Mouse (Mus musculus) spleen, adult 2 months (tissue): ENCODE results near the gene Rab42.

Source experiments
- CTCF ChIP-seq: fragments of 200-500 bp; IDR thresholded peaks from 2 replicates; pipeline ENCODE4 v1.5.1; 2011; ENCODE audit warnings: mild to moderate bottlenecking, inconsistent platforms; ENCODE audit not compliant: insufficient read depth, insufficient read length, insufficient replicate concordance; ENCODE audit errors: extremely low read depth
- POLR2A ChIP-seq: fragments of 200-500 bp; IDR thresholded peaks from 2 replicates; pipeline ENCODE4 v1.6.1; 2011; ENCODE audit warnings: low read depth, low read length, inconsistent platforms

- TF ChIP-seq CTCF (no peak), POLR2A (no peak)
Observed at GRCm38 (mm10) chr4:132315711-132316110, 12.5 kb upstream of the Rab42 start.
